Mouse (Mus musculus): ENCODE measurements at regions not wholly inside any gene's neighbourhood (a gene's known extent, or its start where the extent isn't known, plus 50 kb on each side); places are given as distances from the start of the nearest gene placed in this dataset.

GRCm38 (mm10) chr17:43197232-43197631 lies 72.9 kb upstream of the Adgrf1 start:
- Histone ChIP-seq H3K4me3 (ENCODE audit: insufficient read depth, low read depth, low read length) (no peak overlapping the region), H3K79me2 (ENCODE audit: control insufficient read depth, insufficient read depth, low read length) (no peaks in the 10 kb centered on the region), H3K27ac (replicated peaks; ENCODE audit: insufficient read depth, low read depth, low read length) (no peak overlapping the region), H3K4me1 (ENCODE audit: control insufficient read depth, insufficient read depth, low read length) (no peaks in the 10 kb centered on the region), H3K27me3 (ENCODE audit: control insufficient read depth, insufficient read depth, low read length) (no peaks in the 10 kb centered on the region), H3K9ac (ENCODE audit: low read depth, low read length) (no peak overlapping the region), H3K36me3 (ENCODE audit: control insufficient read depth, insufficient read depth, low read length) (no peaks in the 10 kb centered on the region)
- TF ChIP-seq CTCF (IDR thresholded peaks at IDR 0.05; ENCODE audit: low read depth, low read length), result no peak
- TF ChIP-seq POLR2A (IDR thresholded peaks at IDR 0.05; ENCODE audit: extremely low read depth, insufficient read depth, low read length), result no peak
- no peak for DNase-seq (ENCODE audit: extremely low read depth, low read depth, low spot score)
- 78% methylated on average over 1 of the region's 1 CpGs for WGBS

GRCm38 (mm10) chr17:43200832-43201231 lies 69.3 kb upstream of the Adgrf1 start:
- TF ChIP-seq POLR2A (IDR thresholded peaks at IDR 0.05; ENCODE audit: extremely low read depth, insufficient read depth, low read length), result no peak
- no peak for TF ChIP-seq CTCF (IDR thresholded peaks at IDR 0.05; ENCODE audit: low read depth, low read length)
- H3K79me2 ChIP-seq (ENCODE audit: control insufficient read depth, insufficient read depth, low read length), result no peaks in the 10 kb centered on the region

GRCm38 (mm10) chr17:43206701-43207470 lies 63.2 kb upstream of the Adgrf1 start:
- Histone ChIP-seq H3K9ac (ENCODE audit: low read depth, low read length) (no peak overlapping the region), H3K27ac (replicated peaks; ENCODE audit: insufficient read depth, low read depth, low read length) (no peak overlapping the region), H3K27me3 (ENCODE audit: control insufficient read depth, insufficient read depth, low read length) (no peaks in the 10 kb centered on the region; the same call in 1 of the 2 replicates), H3K4me1 (ENCODE audit: control insufficient read depth, insufficient read depth, low read length) (no peaks in the 10 kb centered on the region), H3K4me3 (ENCODE audit: insufficient read depth, low read depth, low read length) (no peak overlapping the region), H3K79me2 (ENCODE audit: control insufficient read depth, insufficient read depth, low read length) (no peaks in the 10 kb centered on the region), H3K36me3 (ENCODE audit: control insufficient read depth, insufficient read depth, low read length) (no peaks in the 10 kb centered on the region)
- DNase-seq (ENCODE audit: extremely low read depth, low read depth, low spot score), result no peak
- TF ChIP-seq CTCF (IDR thresholded peaks at IDR 0.05; ENCODE audit: low read depth, low read length) (no peak), POLR2A (IDR thresholded peaks at IDR 0.05; ENCODE audit: extremely low read depth, insufficient read depth, low read length) (no peak)
- 82% methylated on average over 3 of the region's 3 CpGs for WGBS

More at GRCm38 (mm10) chr17:43200832-43201231, 69.3 kb upstream of the Adgrf1 start:
- no peak for DNase-seq (ENCODE audit: extremely low read depth, low read depth, low spot score)
- WGBS, result 75% methylated on average over 2 of the region's 2 CpGs
- H3K36me3 ChIP-seq (ENCODE audit: control insufficient read depth, insufficient read depth, low read length), result no peaks in the 10 kb centered on the region
- H3K4me1 ChIP-seq (ENCODE audit: control insufficient read depth, insufficient read depth, low read length), result no peaks in the 10 kb centered on the region
- no peak overlapping the region for H3K27ac ChIP-seq (replicated peaks; ENCODE audit: insufficient read depth, low read depth, low read length)
- no peaks in the 10 kb centered on the region; the same call in 1 of the 2 replicates for H3K27me3 ChIP-seq (ENCODE audit: control insufficient read depth, insufficient read depth, low read length)
- H3K9ac ChIP-seq (ENCODE audit: low read depth, low read length), result no peak overlapping the region
- no peak overlapping the region for H3K4me3 ChIP-seq (ENCODE audit: insufficient read depth, low read depth, low read length)

GRCm38 (mm10) chr17:43209727-43210126 lies 60.4 kb upstream of the Adgrf1 start:
- TF ChIP-seq CTCF (IDR thresholded peaks at IDR 0.05; ENCODE audit: low read depth, low read length) (no peak), POLR2A (IDR thresholded peaks at IDR 0.05; ENCODE audit: extremely low read depth, insufficient read depth, low read length) (no peak)
- peak; percentile 43 for DNase-seq (ENCODE audit: extremely low read depth, low read depth, low spot score)
- Histone ChIP-seq H3K27me3 (ENCODE audit: control insufficient read depth, insufficient read depth, low read length) (no peaks in the 10 kb centered on the region), H3K4me1 (ENCODE audit: control insufficient read depth, insufficient read depth, low read length) (no peaks in the 10 kb centered on the region), H3K27ac (replicated peaks; ENCODE audit: insufficient read depth, low read depth, low read length) (peak overlapping the region; percentile 52), H3K4me3 (ENCODE audit: insufficient read depth, low read depth, low read length) (no peak overlapping the region), H3K9ac (ENCODE audit: low read depth, low read length) (no peak overlapping the region), H3K36me3 (ENCODE audit: control insufficient read depth, insufficient read depth, low read length) (no peaks in the 10 kb centered on the region), H3K79me2 (ENCODE audit: control insufficient read depth, insufficient read depth, low read length) (no peaks in the 10 kb centered on the region)
- 94% methylated on average over 1 of the region's 1 CpGs for WGBS

- no peak for TF ChIP-seq POLR2A (IDR thresholded peaks at IDR 0.05; ENCODE audit: extremely low read depth, insufficient read depth, low read length)
- no peak for TF ChIP-seq CTCF (IDR thresholded peaks at IDR 0.05; ENCODE audit: low read depth, low read length)
- H3K79me2 ChIP-seq (ENCODE audit: control insufficient read depth, insufficient read depth, low read length), result no peaks in the 10 kb centered on the region
- H3K9ac ChIP-seq (ENCODE audit: low read depth, low read length), result no peak overlapping the region
- DNase-seq (ENCODE audit: extremely low read depth, low read depth, low spot score), result no peak
- H3K4me1 ChIP-seq (ENCODE audit: control insufficient read depth, insufficient read depth, low read length), result no peaks in the 10 kb centered on the region
- no peaks in the 10 kb centered on the region for H3K36me3 ChIP-seq (ENCODE audit: control insufficient read depth, insufficient read depth, low read length)
- no peaks in the 10 kb centered on the region for H3K27me3 ChIP-seq (ENCODE audit: control insufficient read depth, insufficient read depth, low read length)
- H3K4me3 ChIP-seq (ENCODE audit: insufficient read depth, low read depth, low read length), result no peak overlapping the region
- H3K27ac ChIP-seq (replicated peaks; ENCODE audit: insufficient read depth, low read depth, low read length), result no peak overlapping the region
- WGBS, result 90% methylated on average over 1 of the region's 1 CpGs
Measured at GRCm38 (mm10) chr17:43214038-43214437, 56.1 kb upstream of the Adgrf1 start.

- no peak for DNase-seq (ENCODE audit: extremely low read depth, low read depth, low spot score)
- Histone ChIP-seq H3K4me3 (ENCODE audit: insufficient read depth, low read depth, low read length) (no peak overlapping the region), H3K79me2 (ENCODE audit: control insufficient read depth, insufficient read depth, low read length) (no peaks in the 10 kb centered on the region), H3K9ac (ENCODE audit: low read depth, low read length) (no peak overlapping the region), H3K4me1 (ENCODE audit: control insufficient read depth, insufficient read depth, low read length) (no peaks in the 10 kb centered on the region), H3K27me3 (ENCODE audit: control insufficient read depth, insufficient read depth, low read length) (no peaks in the 10 kb centered on the region), H3K36me3 (ENCODE audit: control insufficient read depth, insufficient read depth, low read length) (no peaks in the 10 kb centered on the region), H3K27ac (replicated peaks; ENCODE audit: insufficient read depth, low read depth, low read length) (no peak overlapping the region)
- 70% methylated on average over 4 of the region's 4 CpGs for WGBS
- TF ChIP-seq POLR2A (IDR thresholded peaks at IDR 0.05; ENCODE audit: extremely low read depth, insufficient read depth, low read length) (no peak), CTCF (IDR thresholded peaks at IDR 0.05; ENCODE audit: low read depth, low read length) (no peak)
Measured at GRCm38 (mm10) chr17:43219636-43220035, 50.5 kb upstream of the Adgrf1 start.
